Mouse (Mus musculus): ENCODE results near the gene Lrrc58.

- TF ChIP-seq CTCF (IDR thresholded peaks at IDR 0.05; ENCODE audit: low read depth) (no peak), EP300 (optimal IDR thresholded peaks at IDR 0.05) (no peak)
Measured at GRCm38 (mm10) chr16:37899357-37899756, 31.2 kb downstream of the Lrrc58 start.
